Mouse (Mus musculus) E14TG2a.4 (cell line): Measurements from ENCODE around the gene Thrb.

Source experiments
- CTCF ChIP-seq: conservative IDR thresholded peaks from 2 replicates; pipeline ENCODE4 v1.5.1; 2014; ENCODE audit warnings: low read length
- NANOG ChIP-seq: IDR thresholded peaks from 2 replicates; pipeline ENCODE4 v1.6.1; 2014; ENCODE audit warnings: borderline replicate concordance, low read length, mixed read lengths
- POU5F1 ChIP-seq: IDR thresholded peaks from 2 replicates; pipeline ENCODE4 v1.6.1; 2014; ENCODE audit warnings: low read length, borderline replicate concordance

DNA sequence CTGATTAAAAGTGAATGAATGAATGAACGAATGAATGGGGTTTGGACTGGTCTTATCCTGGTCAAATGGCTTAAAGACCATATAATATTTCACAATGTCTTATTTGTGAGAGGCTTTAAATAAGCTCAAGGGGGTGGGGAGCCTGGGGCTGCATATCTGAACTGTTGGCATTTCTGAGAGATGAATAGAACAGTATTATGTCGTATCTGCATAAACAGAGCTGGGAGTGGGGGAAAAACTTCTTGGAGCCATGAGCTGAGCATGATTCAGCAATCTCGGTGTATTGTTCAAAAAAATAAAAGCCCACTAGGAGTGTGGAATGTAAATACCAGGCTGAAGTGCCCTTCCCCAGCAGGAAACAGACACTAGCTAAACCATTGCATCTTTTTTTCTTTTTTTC lies 257.8 kb downstream of the Thrb start:
- TF ChIP-seq POU5F1 (no peak), CTCF (no peak), NANOG (no peak)
